Mouse (Mus musculus) neutrophil, adult 5-6 weeks (primary cell): Measurements from ENCODE around the gene Ccdc152. TPM values are rescaled to one million over a fixed set of nuclear protein-coding genes. Genes with fewer than 3 reads are reported as not detected.

Experiments used
- ATAC-seq: fragments of 151-379, 151-347 bp; 2 replicates; pipeline ENCODE4 v1.8.0; 2017; ENCODE audit warnings: mild to moderate bottlenecking, moderate TSS enrichment; ENCODE audit not compliant: insufficient number of reproducible peaks, poor library complexity, low FRiP score, severe bottlenecking; ENCODE audit errors: extremely low read depth
- total RNA-seq: library from RNA; stranded (forward); fragments of 200-1000 nt; gene quantifications from 2 replicates; pipeline ENCODE4 v1.2.3, GENCODE M21; 2017

Gene Ccdc152
- total RNA-seq: 1.6 and 1.7 TPM in 2 replicates

- ATAC-seq: no peak
Measured at GRCm38 (mm10) chr15:3303426-3303825, at the start of gene Ccdc152. Ccdc152 (minus strand) TSS chr15:3303526.

GRCm38 (mm10) chr15:3349306-3350064 lies 46.2 kb upstream of the Ccdc152 start:
- no peak for ATAC-seq

GRCm38 (mm10) chr15:3346682-3347081 lies 43.4 kb upstream of the Ccdc152 start:
- no peak for ATAC-seq

GRCm38 (mm10) chr15:3344555-3344954 lies 41.2 kb upstream of the Ccdc152 start:
- ATAC-seq: no peak

- no peak for ATAC-seq
Measured at GRCm38 (mm10) chr15:3341806-3342582, 38.7 kb upstream of the Ccdc152 start.

GRCm38 (mm10) chr15:3339847-3340246 lies 36.5 kb upstream of the Ccdc152 start:
- ATAC-seq: no peak

- no peak for ATAC-seq
Measured at GRCm38 (mm10) chr15:3332517-3332916, 29.2 kb upstream of the Ccdc152 start.

GRCm38 (mm10) chr15:3331813-3332212 lies 28.5 kb upstream of the Ccdc152 start:
- no peak for ATAC-seq

- no peak for ATAC-seq
Measured at GRCm38 (mm10) chr15:3330291-3330690, 27.0 kb upstream of the Ccdc152 start.

- no peak for ATAC-seq
Measured at GRCm38 (mm10) chr15:3323041-3323440, 19.7 kb upstream of the Ccdc152 start.

- no peak for ATAC-seq
Measured at GRCm38 (mm10) chr15:3319929-3320328, 16.6 kb upstream of the Ccdc152 start.

GRCm38 (mm10) chr15:3316617-3317016 lies 13.3 kb upstream of the Ccdc152 start:
- no peak for ATAC-seq

- ATAC-seq: no peak
Measured at GRCm38 (mm10) chr15:3312937-3313336, 9.6 kb upstream of the Ccdc152 start.

- ATAC-seq: no peak
Measured at GRCm38 (mm10) chr15:3309856-3310255, 6.5 kb upstream of the Ccdc152 start.

GRCm38 (mm10) chr15:3300361-3301100 lies 2.8 kb downstream of the Ccdc152 start:
- no peak for ATAC-seq

- no peak for ATAC-seq
Measured at GRCm38 (mm10) chr15:3297615-3298014, 5.7 kb downstream of the Ccdc152 start.

GRCm38 (mm10) chr15:3295986-3296385 lies 7.3 kb downstream of the Ccdc152 start:
- no peak for ATAC-seq

- ATAC-seq: no peak
Measured at GRCm38 (mm10) chr15:3293477-3293876, 9.8 kb downstream of the Ccdc152 start.

- ATAC-seq: peak; percentile 36; the same call in 1 of the 2 replicates
Measured at GRCm38 (mm10) chr15:3290435-3290834, 12.9 kb downstream of the Ccdc152 start.

GRCm38 (mm10) chr15:3286032-3286431 lies 17.3 kb downstream of the Ccdc152 start:
- no peak for ATAC-seq
